ENCODE assay signal across 12 mouse cellular contexts in genomic region chr1:45355944-45356343, GRCm38 (mm10). TPM values are rescaled to one million over a fixed set of nuclear protein-coding genes. Genes with fewer than 3 reads are reported as not detected.
DNase-seq lines count a peak whose midpoint lies in the region; ATAC-seq and TF ChIP-seq lines count a peak whose summit lies in the region.
"Had no signal": no experiment of that assay in that cellular context is flagged by ENCODE, and none has a peak within 500 bp of the region (broad histone marks: within the 10 kb centered on the region; RNA-seq: fewer than 3 reads in every experiment).

No protein-coding gene starts in this region.

- no peak overlapping the region for H3K9ac ChIP-seq in lung, postnatal 0 days (replicated peaks; ENCODE audit: low read depth)
- no peak overlapping the region for H3K9ac ChIP-seq in stomach, embryonic 16.5 days (ENCODE audit: low read length)
- H3K9ac ChIP-seq: hindbrain, embryonic 14.5 days had no signal

- peak overlapping the region; percentile 7; the same call in 1 of the 2 replicates for H3K27ac ChIP-seq in lung, postnatal 0 days (ENCODE audit: low read length)
- peak overlapping the region; percentile 49; the same call in 1 of the 2 replicates for H3K27ac ChIP-seq in stomach, embryonic 16.5 days (ENCODE audit: low read length)
- H3K27ac ChIP-seq: hindbrain, embryonic 14.5 days had no signal

- peak; percentile 94 for ATAC-seq in lung, postnatal 0 days
- ATAC-seq in stomach, embryonic 16.5 days (ENCODE audit: insufficient read depth, low FRiP score) = peak; percentile 40; the same call in 1 of the 2 replicates
- ATAC-seq: midbrain, embryonic 16.5 days had no signal

- no peaks in the 10 kb centered on the region for H3K9me3 ChIP-seq in lung, postnatal 0 days (ENCODE audit: low read length)
- H3K9me3 ChIP-seq in stomach, embryonic 16.5 days (replicated peaks; ENCODE audit: control insufficient read depth, low read length) = no peaks in the 10 kb centered on the region

- no peaks in the 10 kb centered on the region for H3K36me3 ChIP-seq in lung, postnatal 0 days (ENCODE audit: insufficient read depth, low read length)
- H3K36me3 ChIP-seq in stomach, embryonic 16.5 days (ENCODE audit: control insufficient read depth, insufficient read depth, low read length) = no peaks in the 10 kb centered on the region

- no peak overlapping the region for H3K4me3 ChIP-seq in lung, postnatal 0 days (ENCODE audit: low read depth, low read length)
- no peak overlapping the region for H3K4me3 ChIP-seq in lung, adult 2 months (replicated peaks; ENCODE audit: extremely low read depth, low read depth, low read length)
- no peak overlapping the region for H3K4me3 ChIP-seq in stomach, embryonic 16.5 days (replicated peaks; ENCODE audit: low read length)

- H3K4me1 ChIP-seq in lung, postnatal 0 days (ENCODE audit: insufficient read depth, low read depth, low read length) = no peaks in the 10 kb centered on the region
- H3K4me1 ChIP-seq in lung, adult 2 months (ENCODE audit: control insufficient read depth, insufficient read depth, low read length) = no peaks in the 10 kb centered on the region
- no peaks in the 10 kb centered on the region for H3K4me1 ChIP-seq in stomach, embryonic 16.5 days (ENCODE audit: control insufficient read depth, insufficient read depth, low read length)

- TF ChIP-seq EP300 in lung, postnatal 0 days (IDR thresholded peaks at IDR 0.05) = peak; percentile 96

- WGBS in lung, postnatal 0 days = 49% methylated on average over 4 of the region's 4 CpGs
- WGBS in lung, adult 2 months = 63% methylated on average over 4 of the region's 4 CpGs
- WGBS in stomach, embryonic 16.5 days = 63% methylated on average over 4 of the region's 4 CpGs

- H3K27me3 ChIP-seq in lung, postnatal 0 days (replicated peaks; ENCODE audit: insufficient read depth, low read length) = no peaks in the 10 kb centered on the region
- no peaks in the 10 kb centered on the region for H3K27me3 ChIP-seq in stomach, embryonic 16.5 days (ENCODE audit: control insufficient read depth, insufficient read depth, low read length)

- TF ChIP-seq CTCF in lung, postnatal 0 days (IDR thresholded peaks at IDR 0.05) = no peak
- TF ChIP-seq CTCF in lung, adult 2 months (IDR thresholded peaks at IDR 0.05; ENCODE audit: insufficient read depth, low read length) = no peak

- no peak for TF ChIP-seq POLR2A in lung, adult 2 months (IDR thresholded peaks at IDR 0.05; ENCODE audit: borderline replicate concordance, extremely low read depth, low read depth, low read length)

- H3K4me2 ChIP-seq in lung, postnatal 0 days (replicated peaks; ENCODE audit: low read depth, low read length) = no peak overlapping the region
- H3K4me2 ChIP-seq in stomach, embryonic 16.5 days (ENCODE audit: low read depth, low read length) = no peak overlapping the region
- H3K4me2 ChIP-seq: hindbrain, embryonic 14.5 days had no signal

- DNase-seq in gastrocnemius, postnatal 25 days = peak; percentile 41
- DNase-seq in gastrocnemius, adult 8-10 months (ENCODE audit: low spot score in 2 of 2) = no peak
- DNase-seq in lung, postnatal 0 days (ENCODE audit: low spot score) = peak; percentile 90
- no peak for DNase-seq in lung, adult 2 months
- DNase-seq in fat pad, adult 2 months (ENCODE audit: extremely low read depth, low read depth, low spot score) = peak; percentile 43
- DNase-seq in cerebellum, adult 11-12 months = no peak
- DNase-seq in MN1 (ENCODE audit: low spot score) = no peak
- DNase-seq: cerebellum, adult 9-10 months; thymus, postnatal 14 days had no signal

RNA-seq across cellular contexts. Expression of gene Col3a1, which starts 44.6 kb away (rescaled TPM):
- 1,000 to 10,000 TPM in 1 of 2 experiments, 100 to 1,000 TPM in 1; 586 to 1,212 TPM for total RNA-seq in gastrocnemius, postnatal 25 days (2021)
- 10 to 100 TPM; 24.4 to 70.8 (median 36.4) TPM for total RNA-seq in gastrocnemius, adult 8-10 months (2022)
- 600 and 623 TPM in 2 replicates for polyA plus RNA-seq in lung, postnatal 0 days (2015; fragmentation: Nextera tagmentation; extraction: Ambion mirVana)
- 94.4 and 128 TPM in 2 replicates for polyA plus RNA-seq in lung, adult 2 months (2012; rRNA removed)
- 2,936 and 3,285 TPM in 2 replicates for polyA plus RNA-seq in stomach, embryonic 16.5 days (2015; fragmentation: Nextera tagmentation; extraction: Ambion mirVana)

Comparison
In these comparisons a context has a peak if more than half of its experiments do, and no peak if none do; other contexts are left out.
1. DNase-seq: peak in gastrocnemius, postnatal 25 days (single experiment), lung, postnatal 0 days (single experiment) and fat pad, adult 2 months (single experiment); none in gastrocnemius, adult 8-10 months (0 of 2), lung, adult 2 months (single experiment), cerebellum, adult 11-12 months (single experiment) and MN1 (single experiment).